Comparison of ENCODE assay signal across 17 mouse cellular contexts in genomic region chr10:52871110-52871509, GRCm38 (mm10).
"Had no signal": no experiment of that assay in that cellular context is flagged by ENCODE, and none has a peak within 500 bp of the region (broad histone marks: within the 10 kb centered on the region; RNA-seq: fewer than 3 reads in every experiment).

No protein-coding gene starts in this region.

- H3K9ac ChIP-seq: liver, embryonic 14.5 days; lung, embryonic 15.5 days; midbrain, embryonic 12.5 days; neural tube, embryonic 12.5 days; stomach, embryonic 15.5 days had no signal

- H3K27me3 ChIP-seq: lung, embryonic 15.5 days; megakaryocyte, embryonic 14.5 days; midbrain, embryonic 12.5 days; neural tube, embryonic 12.5 days; stomach, embryonic 15.5 days had no signal

- H3K4me2 ChIP-seq: lung, embryonic 15.5 days; midbrain, embryonic 12.5 days; neural tube, embryonic 12.5 days; stomach, embryonic 15.5 days had no signal

- H3K9me3 ChIP-seq: lung, embryonic 15.5 days; megakaryocyte, embryonic 14.5 days; midbrain, embryonic 12.5 days; neural tube, embryonic 12.5 days; stomach, embryonic 15.5 days had no signal

- H3K27ac ChIP-seq: liver, embryonic 14.5 days; lung, embryonic 15.5 days; macrophage; midbrain, embryonic 12.5 days; neural tube, embryonic 12.5 days; stomach, embryonic 15.5 days; stomach, postnatal 0 days had no signal

- H3K4me3 ChIP-seq: lung, embryonic 15.5 days; megakaryocyte, embryonic 14.5 days; midbrain, embryonic 12.5 days; neural tube, embryonic 12.5 days; stomach, embryonic 15.5 days had no signal

- DNase-seq: lung, adult 2 months; lung, postnatal 14 days; lung, postnatal 36 days; midbrain, embryonic 14.5 days; right cerebral cortex, postnatal 14 days; thymus, adult 2 months; thymus, postnatal 25 days; thymus, postnatal 4 days had no signal

- H3K4me1 ChIP-seq: lung, embryonic 15.5 days; megakaryocyte, embryonic 14.5 days; stomach, embryonic 15.5 days had no signal

- H3K36me3 ChIP-seq: lung, embryonic 15.5 days; midbrain, embryonic 12.5 days; neural tube, embryonic 12.5 days; stomach, embryonic 15.5 days had no signal

- ATAC-seq: lung, postnatal 0 days had no signal
